Mouse (Mus musculus): ENCODE results near the gene Elf2. TPM values are rescaled to one million over a fixed set of nuclear protein-coding genes. Genes with fewer than 3 reads are reported as not detected.

Elf2 gene
- polyA plus RNA-seq, 1 experiment from 2014 or later, result 50.3 TPM

GRCm38 (mm10) chr3:51262942-51263341 is 77.5 kb downstream of the Elf2 start:
- H3K4me3 ChIP-seq (replicated peaks), result no peak overlapping the region
- no peaks in the 10 kb centered on the region for H3K27me3 ChIP-seq
- H3K9me3 ChIP-seq, result no peaks in the 10 kb centered on the region
- no peak overlapping the region for H3K4me2 ChIP-seq (replicated peaks)
- no peaks in the 10 kb centered on the region for H3K4me1 ChIP-seq (replicated peaks)
- H3K36me3 ChIP-seq, result peaks cover 63% of the 10 kb centered on the region
- no peak overlapping the region for H3K9ac ChIP-seq (replicated peaks)
- H3K27ac ChIP-seq, result no peak overlapping the region
- 94% methylated on average over 8 of the region's 8 CpGs for WGBS
- no peak for ATAC-seq

GRCm38 (mm10) chr3:51258070-51258469 is 82.4 kb downstream of the Elf2 start:
- H3K4me2 ChIP-seq (replicated peaks), result no peak overlapping the region
- peaks cover 75% of the 10 kb centered on the region for H3K36me3 ChIP-seq
- no peaks in the 10 kb centered on the region for H3K9me3 ChIP-seq
- WGBS, result 96% methylated on average over 5 of the region's 5 CpGs
- no peak for ATAC-seq
- H3K4me1 ChIP-seq (replicated peaks), result no peaks in the 10 kb centered on the region
- H3K27me3 ChIP-seq, result no peaks in the 10 kb centered on the region
- no peak overlapping the region for H3K9ac ChIP-seq (replicated peaks)
- no peak overlapping the region for H3K27ac ChIP-seq
- no peak overlapping the region for H3K4me3 ChIP-seq (replicated peaks)

- Histone ChIP-seq H3K36me3 (peaks cover 74% of the 10 kb centered on the region), H3K4me3 (replicated peaks) (no peak overlapping the region), H3K9ac (replicated peaks) (no peak overlapping the region), H3K4me1 (replicated peaks) (no peaks in the 10 kb centered on the region), H3K27me3 (no peaks in the 10 kb centered on the region), H3K9me3 (no peaks in the 10 kb centered on the region), H3K27ac (no peak overlapping the region), H3K4me2 (replicated peaks) (no peak overlapping the region)
- WGBS, result 90% methylated on average over 12 of the region's 12 CpGs
- ATAC-seq, result no peak
Observed at GRCm38 (mm10) chr3:51256450-51256849, 84.0 kb downstream of the Elf2 start.

- H3K27ac ChIP-seq, result no peak overlapping the region
- H3K4me1 ChIP-seq (replicated peaks), result no peaks in the 10 kb centered on the region
- no peak overlapping the region for H3K4me3 ChIP-seq (replicated peaks)
- 93% methylated on average over 7 of the region's 7 CpGs for WGBS
- H3K9me3 ChIP-seq, result no peaks in the 10 kb centered on the region
- H3K27me3 ChIP-seq, result no peaks in the 10 kb centered on the region
- no peak overlapping the region for H3K4me2 ChIP-seq (replicated peaks)
- H3K36me3 ChIP-seq, result peaks cover 74% of the 10 kb centered on the region
- no peak overlapping the region for H3K9ac ChIP-seq (replicated peaks)
- ATAC-seq, result no peak
Observed at GRCm38 (mm10) chr3:51254784-51255183, 85.7 kb downstream of the Elf2 start.

DNA sequence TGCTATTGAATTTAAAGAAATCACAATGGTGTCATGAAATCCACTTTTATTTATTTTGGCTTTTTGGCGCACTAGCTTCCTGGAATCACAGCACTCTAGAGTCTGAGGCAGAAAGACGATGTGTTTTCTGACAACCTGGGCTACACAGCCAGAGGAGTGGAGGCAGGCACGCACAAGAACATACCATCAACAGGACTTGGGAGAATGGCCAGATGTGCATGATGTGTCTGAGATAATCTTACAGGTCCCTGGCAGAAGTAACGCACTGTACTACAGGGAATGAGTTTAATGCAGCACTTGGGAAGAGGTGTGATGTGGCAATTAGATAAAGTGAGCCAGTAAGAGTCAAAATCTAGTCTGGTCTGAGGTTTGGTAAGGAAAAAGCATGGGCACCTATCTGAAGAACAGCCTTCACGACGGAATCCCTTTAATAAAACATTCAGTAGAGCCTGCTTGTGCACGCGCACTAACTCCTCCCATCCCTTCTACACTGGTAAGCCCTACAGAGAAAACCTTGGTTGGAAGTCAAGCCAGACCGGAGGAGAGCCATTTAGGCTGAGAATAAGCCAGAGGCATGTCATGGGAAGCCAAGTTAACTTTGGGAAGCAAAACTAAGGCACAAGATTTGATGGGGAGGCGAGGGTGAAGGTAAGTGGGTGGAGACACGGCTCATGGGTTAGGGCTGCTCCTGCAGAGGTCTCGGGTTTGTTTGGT is 87.6 kb downstream of the Elf2 start:
- no peaks in the 10 kb centered on the region for H3K9me3 ChIP-seq
- H3K4me1 ChIP-seq (replicated peaks), result no peaks in the 10 kb centered on the region
- H3K27ac ChIP-seq, result no peak overlapping the region
- peaks cover 72% of the 10 kb centered on the region for H3K36me3 ChIP-seq
- no peak overlapping the region for H3K4me3 ChIP-seq (replicated peaks)
- H3K9ac ChIP-seq (replicated peaks), result no peak overlapping the region
- H3K4me2 ChIP-seq (replicated peaks), result no peak overlapping the region
- no peak for ATAC-seq
- 94% methylated on average over 12 of the region's 12 CpGs for WGBS
- H3K27me3 ChIP-seq, result no peaks in the 10 kb centered on the region

DNA sequence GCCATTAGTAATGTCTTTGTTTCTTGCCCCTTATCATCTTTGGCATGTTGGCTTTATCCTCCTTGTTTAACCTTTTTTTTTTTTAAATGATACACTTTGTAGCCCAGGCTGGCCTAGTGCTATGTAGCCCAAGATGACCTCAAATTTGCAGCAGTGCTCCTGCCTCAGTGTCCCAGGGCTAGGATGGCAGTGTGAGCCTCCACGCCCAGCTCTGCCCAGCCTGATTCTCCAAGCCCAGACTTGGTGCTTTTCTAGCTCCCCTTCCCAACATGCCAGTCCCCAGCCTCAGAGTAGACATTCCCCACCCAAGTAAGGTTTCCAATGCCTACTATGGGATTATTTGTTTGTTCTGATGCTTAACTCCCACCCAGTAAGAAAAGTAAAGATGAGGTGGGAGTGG is 88.2 kb downstream of the Elf2 start:
- peaks cover 69% of the 10 kb centered on the region for H3K36me3 ChIP-seq
- ATAC-seq, result no peak
- WGBS, result 100% methylated on average over 1 of the region's 1 CpGs

DNA sequence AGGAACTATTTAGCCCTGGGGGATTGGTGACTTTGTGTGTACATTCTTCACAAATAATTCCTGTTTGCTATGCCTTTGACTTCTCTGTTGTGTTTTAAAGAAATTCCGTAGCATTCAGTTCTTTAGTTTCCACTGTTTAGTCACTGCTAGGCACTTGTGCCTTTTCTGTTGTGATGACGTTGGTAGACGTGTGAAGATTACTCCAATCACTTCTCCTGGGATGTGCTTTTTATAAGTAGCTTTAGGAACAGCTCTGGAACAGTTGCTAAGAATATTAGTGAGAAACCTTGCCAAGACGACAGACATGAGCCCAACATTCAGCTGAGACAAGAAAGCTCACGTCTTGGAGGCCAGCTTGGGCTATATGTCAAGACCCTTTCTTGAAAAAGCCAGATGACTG is 89.4 kb downstream of the Elf2 start:
- Histone ChIP-seq H3K9me3 (no peaks in the 10 kb centered on the region), H3K4me1 (replicated peaks) (no peaks in the 10 kb centered on the region), H3K4me3 (replicated peaks) (no peak overlapping the region), H3K9ac (replicated peaks) (no peak overlapping the region), H3K4me2 (replicated peaks) (no peak overlapping the region), H3K27ac (no peak overlapping the region), H3K27me3 (no peaks in the 10 kb centered on the region), H3K36me3 (peaks cover 57% of the 10 kb centered on the region)
- 87% methylated on average over 5 of the region's 5 CpGs for WGBS
- no peak for ATAC-seq

More for the DNA sequence above, 88.2 kb downstream of the Elf2 start:
- H3K27ac ChIP-seq, result no peak overlapping the region
- H3K4me3 ChIP-seq (replicated peaks), result no peak overlapping the region
- H3K9ac ChIP-seq (replicated peaks), result no peak overlapping the region
- H3K27me3 ChIP-seq, result no peaks in the 10 kb centered on the region
- no peaks in the 10 kb centered on the region for H3K4me1 ChIP-seq (replicated peaks)
- no peak overlapping the region for H3K4me2 ChIP-seq (replicated peaks)
- no peaks in the 10 kb centered on the region for H3K9me3 ChIP-seq

GRCm38 (mm10) chr3:51249866-51250265 is 90.6 kb downstream of the Elf2 start:
- Histone ChIP-seq H3K4me2 (replicated peaks) (no peak overlapping the region), H3K27ac (no peak overlapping the region), H3K9ac (replicated peaks) (no peak overlapping the region), H3K9me3 (no peaks in the 10 kb centered on the region), H3K27me3 (no peaks in the 10 kb centered on the region), H3K36me3 (peaks cover 49% of the 10 kb centered on the region), H3K4me3 (replicated peaks) (no peak overlapping the region), H3K4me1 (replicated peaks) (no peaks in the 10 kb centered on the region)
- ATAC-seq, result no peak
- 94% methylated on average over 13 of the region's 13 CpGs for WGBS

GRCm38 (mm10) chr3:51249460-51249859 is 91.0 kb downstream of the Elf2 start:
- WGBS, result 93% methylated on average over 11 of the region's 11 CpGs
- no peak overlapping the region for H3K27ac ChIP-seq
- no peaks in the 10 kb centered on the region for H3K4me1 ChIP-seq (replicated peaks)
- H3K4me3 ChIP-seq (replicated peaks), result no peak overlapping the region
- no peaks in the 10 kb centered on the region for H3K9me3 ChIP-seq
- no peak overlapping the region for H3K9ac ChIP-seq (replicated peaks)
- ATAC-seq, result no peak
- no peak overlapping the region for H3K4me2 ChIP-seq (replicated peaks)
- no peaks in the 10 kb centered on the region for H3K27me3 ChIP-seq
- H3K36me3 ChIP-seq, result peaks cover 45% of the 10 kb centered on the region

DNA sequence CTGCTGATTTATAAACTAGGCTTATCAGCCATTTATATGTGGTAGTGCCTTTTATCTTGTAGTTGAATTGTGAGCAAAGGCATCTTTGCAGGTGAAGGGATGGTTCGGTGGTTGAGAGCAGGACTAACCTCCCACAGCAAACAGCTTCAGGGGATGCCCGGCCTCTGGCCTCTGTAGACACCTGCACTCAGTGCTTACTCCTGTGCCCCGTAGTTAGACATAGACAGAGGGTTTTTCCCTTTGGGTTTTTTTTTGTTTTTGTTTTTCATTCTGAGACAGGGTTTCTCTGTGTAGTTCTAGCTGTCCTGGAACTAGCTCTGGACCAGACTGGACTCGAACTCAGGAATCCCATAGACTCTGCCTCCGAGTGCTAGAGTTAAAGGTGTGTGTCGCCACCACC is 91.9 kb downstream of the Elf2 start:
- ATAC-seq, result no peak
- Histone ChIP-seq H3K27ac (no peak overlapping the region), H3K4me3 (replicated peaks) (no peak overlapping the region), H3K9ac (replicated peaks) (no peak overlapping the region), H3K4me1 (replicated peaks) (no peaks in the 10 kb centered on the region), H3K27me3 (no peaks in the 10 kb centered on the region), H3K4me2 (replicated peaks) (no peak overlapping the region), H3K9me3 (no peaks in the 10 kb centered on the region), H3K36me3 (peaks cover 41% of the 10 kb centered on the region)
- 94% methylated on average over 6 of the region's 6 CpGs for WGBS

GRCm38 (mm10) chr3:51247704-51248103 is 92.8 kb downstream of the Elf2 start:
- Histone ChIP-seq H3K36me3 (peaks cover 32% of the 10 kb centered on the region), H3K9me3 (no peaks in the 10 kb centered on the region), H3K4me3 (replicated peaks) (no peak overlapping the region), H3K4me2 (replicated peaks) (no peak overlapping the region), H3K4me1 (replicated peaks) (no peaks in the 10 kb centered on the region), H3K27ac (no peak overlapping the region), H3K9ac (replicated peaks) (no peak overlapping the region), H3K27me3 (no peaks in the 10 kb centered on the region)
- ATAC-seq, result no peak
- 95% methylated on average over 16 of the region's 16 CpGs for WGBS

DNA sequence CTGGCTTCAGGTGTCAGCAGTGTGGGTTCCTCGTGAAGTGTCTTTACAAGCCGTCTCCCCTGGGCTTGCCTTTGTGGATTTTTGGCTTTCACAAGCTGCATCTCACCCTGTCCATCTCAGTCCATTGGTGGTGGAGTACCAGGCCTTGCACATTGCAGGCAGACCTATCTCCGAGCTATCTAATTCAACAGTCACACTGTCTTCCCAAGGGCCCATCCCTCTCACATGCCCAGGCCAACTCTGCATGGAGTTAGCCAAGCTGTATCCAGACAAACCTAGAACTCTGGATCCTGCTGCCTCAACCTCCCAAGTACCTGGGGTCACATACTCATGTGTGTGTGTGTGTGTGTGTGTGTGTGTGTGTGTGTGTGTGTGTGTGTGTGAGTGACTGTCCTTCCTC is 100.9 kb downstream of the Elf2 start:
- H3K4me1 ChIP-seq (replicated peaks), result peaks cover 2% of the 10 kb centered on the region
- WGBS, result 91% methylated on average over 3 of the region's 3 CpGs
- no peak overlapping the region for H3K9ac ChIP-seq (replicated peaks)
- H3K36me3 ChIP-seq, result peaks cover 4% of the 10 kb centered on the region; the same call in 1 of the 2 replicates
- H3K9me3 ChIP-seq, result no peaks in the 10 kb centered on the region
- H3K27me3 ChIP-seq, result no peaks in the 10 kb centered on the region
- H3K4me3 ChIP-seq (replicated peaks), result no peak overlapping the region
- ATAC-seq, result no peak
- H3K27ac ChIP-seq, result no peak overlapping the region
- no peak overlapping the region for H3K4me2 ChIP-seq (replicated peaks)

- no peak overlapping the region for H3K4me2 ChIP-seq (replicated peaks)
- ATAC-seq, result no peak
- no peak overlapping the region for H3K9ac ChIP-seq (replicated peaks)
- H3K4me1 ChIP-seq (replicated peaks), result peaks cover 3% of the 10 kb centered on the region
- H3K36me3 ChIP-seq, result peaks cover 4% of the 10 kb centered on the region; the same call in 1 of the 2 replicates
- no peaks in the 10 kb centered on the region for H3K27me3 ChIP-seq
- 94% methylated on average over 7 of the region's 7 CpGs for WGBS
- no peak overlapping the region for H3K27ac ChIP-seq
- no peaks in the 10 kb centered on the region for H3K9me3 ChIP-seq
- no peak overlapping the region for H3K4me3 ChIP-seq (replicated peaks)
Observed at GRCm38 (mm10) chr3:51238515-51238914, 101.9 kb downstream of the Elf2 start.

Measured in midbrain, embryonic 13.5 days (tissue).